Mouse (Mus musculus): ENCODE measurements around the gene Zdhhc18. TPM values are rescaled to one million over a fixed set of nuclear protein-coding genes. Genes with fewer than 3 reads are reported as not detected.

Zdhhc18 gene
- polyA plus RNA-seq, 1 experiment, result 27.4 TPM

DNA sequence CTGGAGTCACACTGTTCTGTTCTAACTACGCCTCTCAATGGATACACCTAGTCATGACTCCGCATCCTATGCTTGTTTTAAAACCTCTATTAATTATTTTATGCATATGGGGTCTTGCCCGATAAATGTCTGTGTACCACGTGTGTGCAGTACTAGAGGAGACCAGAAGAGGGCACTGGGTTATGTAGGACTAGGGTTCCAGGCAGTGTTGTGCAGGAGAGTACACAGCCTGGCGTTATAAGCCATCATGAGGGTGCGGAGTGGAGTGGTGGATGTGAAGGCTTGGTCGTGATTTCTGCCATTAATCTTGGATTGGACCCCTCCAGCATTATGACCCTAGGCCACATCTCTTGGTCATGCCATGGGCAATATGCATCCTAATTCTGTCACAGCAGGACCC, 37.5 kb downstream of the Zdhhc18 start:
- TF ChIP-seq CTCF (IDR thresholded peaks at IDR 0.05; ENCODE audit: low read depth, low read length) (no peak), POLR2A (IDR thresholded peaks at IDR 0.05; ENCODE audit: borderline replicate concordance, low read depth, low read length) (no peak)
- Histone ChIP-seq H3K4me1 (ENCODE audit: control insufficient read depth, insufficient read depth, low read length) (peaks cover 28% of the 10 kb centered on the region), H3K27ac (ENCODE audit: insufficient read depth, low read depth, low read length) (no peak overlapping the region), H3K4me3 (ENCODE audit: insufficient read depth, low read length) (no peak overlapping the region)

DNA sequence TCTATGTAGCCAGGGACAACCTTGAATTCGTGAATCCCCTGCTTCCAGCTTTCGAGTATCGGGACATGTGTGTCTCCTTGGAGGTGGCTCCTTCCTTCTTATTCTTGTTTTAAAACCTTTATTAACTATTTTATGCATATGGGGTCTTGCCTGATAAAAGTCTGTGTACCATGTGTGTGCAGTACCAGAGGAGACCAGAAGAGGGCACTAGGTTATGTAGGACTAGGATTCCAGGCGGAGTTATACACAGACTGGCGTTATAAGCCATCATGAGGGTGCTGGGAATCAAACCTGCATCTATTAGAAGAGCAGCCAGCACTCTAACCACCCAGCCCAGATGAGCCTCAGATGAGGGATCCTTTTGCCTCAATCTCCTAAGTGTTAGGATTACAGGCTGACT, 38.1 kb downstream of the Zdhhc18 start:
- no peak overlapping the region for H3K4me3 ChIP-seq (ENCODE audit: insufficient read depth, low read length)
- no peak overlapping the region for H3K27ac ChIP-seq (ENCODE audit: insufficient read depth, low read depth, low read length)
- TF ChIP-seq POLR2A (IDR thresholded peaks at IDR 0.05; ENCODE audit: borderline replicate concordance, low read depth, low read length) (no peak), CTCF (IDR thresholded peaks at IDR 0.05; ENCODE audit: low read depth, low read length) (no peak)
- peaks cover 28% of the 10 kb centered on the region for H3K4me1 ChIP-seq (ENCODE audit: control insufficient read depth, insufficient read depth, low read length)

DNA sequence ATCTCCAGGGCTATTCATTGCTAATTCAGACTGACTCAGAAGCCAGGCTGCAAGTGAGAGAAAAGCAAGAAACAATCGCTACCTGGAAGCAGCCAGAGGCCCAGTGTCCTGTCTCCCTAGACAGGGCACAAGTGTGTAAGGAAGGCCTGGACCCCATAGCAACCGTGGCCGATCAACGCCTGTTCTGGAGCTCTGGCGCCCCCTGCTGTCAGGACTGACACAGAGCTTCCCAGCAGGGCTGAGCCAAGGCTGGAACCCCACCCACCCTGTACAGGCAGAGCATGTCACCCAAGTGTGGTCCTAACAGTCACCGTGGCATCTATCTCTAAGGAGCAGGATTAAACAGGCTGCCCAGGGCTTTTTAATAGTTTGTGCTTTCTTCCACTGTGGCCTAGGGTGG, 40.2 kb downstream of the Zdhhc18 start:
- TF ChIP-seq CTCF (IDR thresholded peaks at IDR 0.05; ENCODE audit: low read depth, low read length), result peak; percentile 83
- TF ChIP-seq POLR2A (IDR thresholded peaks at IDR 0.05; ENCODE audit: borderline replicate concordance, low read depth, low read length), result no peak
- Histone ChIP-seq H3K4me3 (ENCODE audit: insufficient read depth, low read length) (no peak overlapping the region), H3K4me1 (ENCODE audit: control insufficient read depth, insufficient read depth, low read length) (peaks cover 17% of the 10 kb centered on the region), H3K27ac (ENCODE audit: insufficient read depth, low read depth, low read length) (no peak overlapping the region)

DNA sequence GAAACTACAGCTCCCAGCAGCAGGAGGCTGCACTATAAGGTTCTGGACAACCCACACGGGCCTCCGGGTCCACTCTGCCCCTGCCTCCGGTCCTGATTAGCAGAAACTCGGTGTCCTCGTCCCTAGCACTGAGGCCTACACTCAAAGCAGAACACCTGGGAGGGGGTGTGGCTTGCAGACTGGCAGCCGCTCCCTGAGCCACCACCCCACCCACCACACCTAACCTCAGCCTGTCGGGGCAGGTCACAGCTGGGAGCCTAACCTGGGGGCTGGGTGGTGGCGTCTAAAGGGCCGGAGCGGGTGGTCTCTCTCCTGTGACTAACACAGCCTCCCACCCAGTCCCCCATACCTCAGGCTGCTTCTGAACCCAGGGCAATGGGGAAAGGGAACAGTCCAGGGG, 42.7 kb downstream of the Zdhhc18 start:
- Histone ChIP-seq H3K27ac (ENCODE audit: insufficient read depth, low read depth, low read length) (no peak overlapping the region), H3K4me1 (ENCODE audit: control insufficient read depth, insufficient read depth, low read length) (peaks cover 2% of the 10 kb centered on the region; the same call in 1 of the 2 replicates), H3K4me3 (ENCODE audit: insufficient read depth, low read length) (no peak overlapping the region)
- TF ChIP-seq CTCF (IDR thresholded peaks at IDR 0.05; ENCODE audit: low read depth, low read length), result no peak
- TF ChIP-seq POLR2A (IDR thresholded peaks at IDR 0.05; ENCODE audit: borderline replicate concordance, low read depth, low read length), result no peak

DNA sequence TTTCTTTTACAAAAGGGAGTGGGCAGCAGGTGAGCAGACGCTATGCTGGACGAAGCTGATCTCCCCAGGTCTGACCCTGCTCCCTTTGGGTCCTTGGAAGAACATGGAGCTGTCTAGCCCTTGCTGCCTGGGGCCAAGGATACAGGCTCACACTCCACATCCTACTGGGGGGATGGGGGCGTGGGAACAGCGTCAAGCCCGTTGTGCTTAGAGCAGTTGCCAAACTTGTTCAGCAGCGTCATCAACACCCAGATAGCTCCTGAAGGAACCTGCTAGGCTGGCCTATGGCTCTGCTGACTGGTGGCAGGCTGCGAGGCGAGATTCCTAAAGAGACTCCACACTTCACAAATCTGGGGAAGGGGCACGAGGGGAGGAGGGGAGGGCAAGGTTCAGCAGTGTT, 44.6 kb downstream of the Zdhhc18 start:
- H3K4me1 ChIP-seq (ENCODE audit: control insufficient read depth, insufficient read depth, low read length), result no peaks in the 10 kb centered on the region; the same call in 1 of the 2 replicates

DNA sequence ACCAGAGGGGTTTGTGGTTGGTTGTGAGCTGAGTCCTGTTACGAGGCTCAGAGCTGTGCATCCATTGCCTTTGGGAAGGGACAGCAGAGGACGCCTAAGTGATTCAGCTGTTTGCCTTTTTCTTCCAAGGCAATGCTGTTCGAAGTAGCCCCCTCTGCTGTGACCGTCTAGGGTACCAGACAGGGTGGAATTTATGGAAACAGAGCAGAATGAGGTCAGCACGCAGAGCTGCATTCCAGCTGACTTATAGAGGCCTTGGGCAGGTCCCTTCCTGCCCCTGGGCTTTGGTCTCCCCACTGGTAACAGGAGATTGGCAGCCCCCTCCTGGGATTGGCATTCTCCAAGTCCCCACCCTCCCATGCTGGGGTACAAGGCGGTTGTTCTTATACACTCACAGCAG, 45.1 kb downstream of the Zdhhc18 start:
- Histone ChIP-seq H3K4me3 (ENCODE audit: insufficient read depth, low read length) (no peak overlapping the region), H3K4me1 (ENCODE audit: control insufficient read depth, insufficient read depth, low read length) (peaks cover 3% of the 10 kb centered on the region; the same call in 1 of the 2 replicates), H3K27ac (ENCODE audit: insufficient read depth, low read depth, low read length) (no peak overlapping the region)
- TF ChIP-seq POLR2A (IDR thresholded peaks at IDR 0.05; ENCODE audit: borderline replicate concordance, low read depth, low read length) (no peak), CTCF (IDR thresholded peaks at IDR 0.05; ENCODE audit: low read depth, low read length) (no peak)

More for the DNA sequence above, 44.6 kb downstream of the Zdhhc18 start:
- Histone ChIP-seq H3K27ac (ENCODE audit: insufficient read depth, low read depth, low read length) (no peak overlapping the region), H3K4me3 (ENCODE audit: insufficient read depth, low read length) (no peak overlapping the region)
- no peak for TF ChIP-seq CTCF (IDR thresholded peaks at IDR 0.05; ENCODE audit: low read depth, low read length)
- TF ChIP-seq POLR2A (IDR thresholded peaks at IDR 0.05; ENCODE audit: borderline replicate concordance, low read depth, low read length), result no peak

DNA sequence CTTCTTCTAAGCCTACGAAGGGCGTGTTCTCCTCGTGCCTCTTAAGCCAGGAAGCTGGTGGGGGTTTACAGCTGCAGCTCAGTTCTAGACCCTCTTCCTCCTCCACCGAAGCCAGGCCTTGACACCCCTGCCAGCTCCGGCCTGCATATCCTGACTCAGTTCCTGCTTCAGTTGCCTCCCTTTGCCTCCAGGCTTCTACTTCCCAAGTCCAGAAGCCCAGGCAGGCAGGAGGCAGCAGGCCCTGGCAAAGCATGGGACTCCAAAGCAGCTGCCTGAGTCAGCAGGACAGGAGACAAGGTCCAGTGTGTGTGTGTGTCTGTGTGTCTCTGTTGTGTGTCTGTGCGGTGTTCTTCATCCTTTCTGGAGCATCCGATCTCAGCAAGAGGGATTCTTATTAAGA, 45.8 kb downstream of the Zdhhc18 start:
- peaks cover 5% of the 10 kb centered on the region for H3K4me1 ChIP-seq (ENCODE audit: control insufficient read depth, insufficient read depth, low read length)
- no peak for TF ChIP-seq CTCF (IDR thresholded peaks at IDR 0.05; ENCODE audit: low read depth, low read length)
- TF ChIP-seq POLR2A (IDR thresholded peaks at IDR 0.05; ENCODE audit: borderline replicate concordance, low read depth, low read length), result no peak
- no peak overlapping the region for H3K27ac ChIP-seq (ENCODE audit: insufficient read depth, low read depth, low read length)
- H3K4me3 ChIP-seq (ENCODE audit: insufficient read depth, low read length), result no peak overlapping the region

DNA sequence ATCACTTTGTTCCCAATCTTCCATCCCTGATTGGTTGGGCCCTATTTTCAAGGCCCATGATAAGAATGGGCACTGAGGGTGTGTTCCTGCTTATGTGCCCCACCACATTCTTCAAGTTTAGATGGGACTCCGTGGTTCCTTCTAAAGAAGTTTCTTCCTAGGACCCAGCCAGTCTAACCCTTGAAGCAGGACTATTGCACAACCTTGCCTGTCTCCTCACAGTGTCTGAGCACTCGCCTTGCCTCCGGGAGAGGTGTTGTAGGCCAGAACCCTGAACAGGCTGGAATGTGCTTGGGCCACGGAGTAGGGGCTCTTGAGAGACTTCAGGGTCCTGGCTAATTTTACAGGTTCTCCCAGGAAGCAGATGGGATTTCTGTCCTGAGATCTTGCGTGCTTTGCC, 46.9 kb downstream of the Zdhhc18 start:
- Histone ChIP-seq H3K4me1 (ENCODE audit: control insufficient read depth, insufficient read depth, low read length) (peaks cover 12% of the 10 kb centered on the region), H3K27ac (ENCODE audit: insufficient read depth, low read depth, low read length) (no peak overlapping the region), H3K4me3 (ENCODE audit: insufficient read depth, low read length) (no peak overlapping the region)
- TF ChIP-seq POLR2A (IDR thresholded peaks at IDR 0.05; ENCODE audit: borderline replicate concordance, low read depth, low read length) (no peak), CTCF (IDR thresholded peaks at IDR 0.05; ENCODE audit: low read depth, low read length) (no peak)

DNA sequence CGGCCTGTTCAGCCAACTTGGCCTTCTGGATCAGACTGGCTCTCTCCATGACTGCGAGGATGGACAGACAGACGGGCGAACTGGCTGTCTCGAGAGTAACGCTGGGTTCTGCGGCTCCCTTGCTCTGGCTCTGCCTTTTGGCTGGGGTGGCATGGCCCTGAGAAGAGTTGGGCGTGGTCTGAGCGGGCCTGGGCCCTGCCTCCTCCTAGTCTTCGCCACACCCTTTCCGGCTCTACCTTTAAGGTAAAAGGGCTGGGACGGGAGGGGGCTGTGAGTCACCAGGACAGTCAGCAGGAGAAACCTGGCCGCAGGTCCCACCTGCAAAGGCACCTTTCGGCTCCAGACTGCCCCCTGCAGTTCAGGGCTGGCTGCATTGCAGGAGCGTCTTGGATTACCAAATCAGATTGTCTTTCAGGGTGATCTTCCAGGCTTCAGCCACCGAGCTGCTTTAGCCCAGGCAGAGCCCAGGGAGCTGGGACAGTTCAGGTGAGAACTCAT, 48.2 kb downstream of the Zdhhc18 start, which contains the start of gene Sfn:
TSS of gene Sfn (minus strand) at position 448 of the 498 bp plus-strand sequence.
- Histone ChIP-seq H3K27ac (ENCODE audit: insufficient read depth, low read depth, low read length) (no peak within 1 kb of the TSS), H3K4me3 (ENCODE audit: insufficient read depth, low read length) (peak within 1 kb of the TSS; percentile 35; the same call in 1 of the 2 replicates), H3K4me1 (ENCODE audit: control insufficient read depth, insufficient read depth, low read length) (peaks cover 12% of the 10 kb centered on the region)
- no peak for TF ChIP-seq POLR2A (IDR thresholded peaks at IDR 0.05; ENCODE audit: borderline replicate concordance, low read depth, low read length)
- TF ChIP-seq CTCF (IDR thresholded peaks at IDR 0.05; ENCODE audit: low read depth, low read length), result no peak

DNA sequence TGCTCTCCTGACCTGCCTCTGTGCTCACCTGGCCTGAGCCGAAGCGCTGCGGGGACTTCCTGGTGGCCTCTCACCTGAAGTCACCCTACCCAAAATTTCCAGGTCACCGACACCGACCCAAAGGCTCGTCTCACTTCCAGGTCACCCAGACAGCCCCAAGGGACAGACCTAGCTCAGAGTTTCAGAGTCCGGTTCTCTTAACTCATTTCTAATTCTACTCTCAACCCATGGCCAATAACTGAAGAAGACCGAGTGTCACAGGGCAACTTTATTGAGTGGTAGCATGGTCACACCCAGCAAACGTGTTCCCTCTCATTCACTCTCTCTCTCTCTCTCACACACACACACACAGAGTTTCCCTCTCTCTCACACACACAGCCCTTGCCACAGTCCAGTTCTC, 49.6 kb downstream of the Zdhhc18 start:
- TF ChIP-seq CTCF (IDR thresholded peaks at IDR 0.05; ENCODE audit: low read depth, low read length), result no peak
- no peak for TF ChIP-seq POLR2A (IDR thresholded peaks at IDR 0.05; ENCODE audit: borderline replicate concordance, low read depth, low read length)
- Histone ChIP-seq H3K27ac (ENCODE audit: insufficient read depth, low read depth, low read length) (no peak overlapping the region), H3K4me3 (ENCODE audit: insufficient read depth, low read length) (peak overlapping the region; percentile 72), H3K4me1 (ENCODE audit: control insufficient read depth, insufficient read depth, low read length) (peaks cover 12% of the 10 kb centered on the region)

Data from bone marrow macrophage, adult 2 months (primary cell).